Mouse (Mus musculus) CD4-positive helper T cell, adult 2 months (primary cell): Measurements from ENCODE around the gene Lasp1.
A peak's percentile ranks its signal among the peaks of the same experiment; 100 is the strongest.

ENCODE experiments used
- DNase-seq: peaks from one replicate; pipeline ENCODE4 v3.0.0-alpha.2; 2012; ENCODE audit warnings: low read depth, missing footprints, low spot score

Lasp1 gene

DNA sequence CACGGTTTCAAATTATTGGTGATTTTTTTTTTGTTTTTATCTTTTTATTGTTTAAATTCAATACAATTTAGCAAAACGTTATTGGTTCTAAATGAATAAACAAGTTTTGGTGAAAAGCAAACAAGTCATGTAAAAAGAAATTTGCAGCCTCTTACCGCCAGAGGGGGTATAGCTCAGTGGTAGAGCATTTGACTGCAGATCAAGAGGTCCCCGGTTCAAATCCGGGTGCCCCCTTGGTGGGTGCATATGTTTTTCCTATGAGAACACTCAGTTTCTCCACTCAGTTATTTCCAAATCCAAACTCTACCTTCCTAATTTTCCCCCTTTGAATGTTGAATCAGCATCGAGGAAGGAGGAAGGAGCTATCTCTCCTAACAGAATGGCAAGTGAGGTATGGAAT is 1.9 kb upstream of the Lasp1 start:
- DNase-seq = peak; percentile 78

DNA sequence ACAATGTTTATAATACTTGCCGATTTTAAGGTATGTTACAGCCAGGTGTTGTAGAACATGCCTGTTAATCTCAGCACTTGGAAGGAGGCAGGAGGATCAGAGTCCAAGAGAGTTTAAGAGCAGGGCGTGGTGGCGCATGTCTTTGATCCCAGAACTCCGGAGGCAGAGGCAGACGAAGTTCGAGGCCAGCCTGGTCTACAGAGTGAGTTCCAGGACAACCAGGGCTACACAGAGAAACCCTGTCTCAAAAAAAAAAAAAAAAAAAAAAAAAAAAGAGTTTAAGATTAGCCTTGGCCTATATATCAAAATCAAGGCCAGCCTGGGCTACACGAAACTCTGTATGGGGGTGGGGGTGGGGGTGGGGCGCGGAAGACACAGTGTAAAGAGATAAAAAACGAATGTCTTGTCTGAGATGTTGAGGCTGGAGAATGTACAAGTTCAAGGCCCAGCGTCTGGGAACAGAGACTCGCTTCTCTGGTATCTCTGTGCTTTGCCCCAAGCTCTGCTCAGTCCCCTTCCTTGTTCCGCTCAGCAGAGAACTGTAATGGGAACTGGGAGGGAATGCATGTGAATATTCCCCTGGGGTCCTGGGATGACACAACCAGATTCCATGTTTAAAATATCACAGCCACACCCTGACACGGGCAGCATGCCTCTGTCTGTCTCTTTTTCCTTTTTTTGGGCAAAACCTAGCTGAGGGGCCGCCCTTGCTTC is 1.3 kb upstream of the Lasp1 start:
- DNase-seq = no peak

DNA sequence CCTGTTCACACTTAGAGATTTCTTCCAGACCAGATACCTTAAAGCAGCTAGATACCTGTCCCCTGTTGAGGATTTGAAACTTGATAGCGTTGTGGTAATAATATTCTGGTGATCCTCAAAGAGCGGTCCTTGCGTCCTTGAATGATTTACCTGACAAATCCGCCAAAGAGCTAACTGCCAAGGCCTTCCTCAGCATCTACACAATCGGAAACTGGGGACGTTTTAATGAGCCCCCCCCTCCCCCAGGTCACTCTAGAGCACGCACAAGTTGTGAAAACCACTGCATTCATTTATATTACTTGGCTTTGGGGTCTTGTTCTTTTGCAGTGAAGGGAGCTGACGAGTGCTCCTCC is 741 bp upstream of the Lasp1 start:
- DNase-seq = no peak

DNA sequence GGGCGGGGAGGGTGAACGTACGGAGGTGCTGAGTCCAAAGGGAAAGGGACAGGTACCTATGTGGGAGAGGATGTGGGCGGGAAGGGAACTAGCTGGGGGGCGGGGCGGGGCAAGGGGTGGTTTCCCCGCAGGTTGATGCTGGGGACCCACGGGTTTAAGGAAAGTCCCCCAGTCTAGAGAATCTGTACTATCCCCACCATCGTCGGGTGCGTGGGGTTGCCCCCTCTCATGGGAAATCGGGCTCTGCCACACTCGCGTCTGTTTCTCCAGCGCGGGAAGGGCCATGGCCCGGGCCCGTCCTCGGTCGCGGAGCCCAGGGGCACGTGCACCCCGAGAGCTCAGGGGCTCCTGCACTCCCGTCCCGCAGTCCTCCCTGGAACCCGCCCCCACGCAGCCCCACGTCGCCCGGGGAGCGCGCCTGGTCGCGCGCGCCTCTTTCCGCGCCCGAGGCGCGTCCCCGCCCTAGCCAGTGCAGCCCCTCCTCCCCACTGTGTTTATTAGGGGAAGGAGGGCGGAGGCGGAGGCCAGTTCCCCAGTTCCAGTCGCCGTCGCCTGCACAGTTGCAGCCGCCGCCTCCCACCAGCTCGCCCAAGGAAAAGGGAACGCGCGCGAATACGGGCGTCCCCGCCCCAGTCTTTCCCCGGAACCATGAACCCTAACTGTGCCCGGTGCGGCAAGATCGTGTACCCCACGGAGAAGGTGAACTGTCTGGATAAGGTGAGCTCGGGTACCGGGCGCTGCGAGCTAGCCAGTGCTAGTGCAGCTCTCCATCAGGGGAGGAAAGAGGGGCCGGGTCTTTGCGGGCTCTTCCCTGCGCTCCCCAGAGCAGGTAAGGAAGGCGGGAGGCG is 570 bp downstream of the Lasp1 start:
- peak; percentile 90 for DNase-seq

DNA sequence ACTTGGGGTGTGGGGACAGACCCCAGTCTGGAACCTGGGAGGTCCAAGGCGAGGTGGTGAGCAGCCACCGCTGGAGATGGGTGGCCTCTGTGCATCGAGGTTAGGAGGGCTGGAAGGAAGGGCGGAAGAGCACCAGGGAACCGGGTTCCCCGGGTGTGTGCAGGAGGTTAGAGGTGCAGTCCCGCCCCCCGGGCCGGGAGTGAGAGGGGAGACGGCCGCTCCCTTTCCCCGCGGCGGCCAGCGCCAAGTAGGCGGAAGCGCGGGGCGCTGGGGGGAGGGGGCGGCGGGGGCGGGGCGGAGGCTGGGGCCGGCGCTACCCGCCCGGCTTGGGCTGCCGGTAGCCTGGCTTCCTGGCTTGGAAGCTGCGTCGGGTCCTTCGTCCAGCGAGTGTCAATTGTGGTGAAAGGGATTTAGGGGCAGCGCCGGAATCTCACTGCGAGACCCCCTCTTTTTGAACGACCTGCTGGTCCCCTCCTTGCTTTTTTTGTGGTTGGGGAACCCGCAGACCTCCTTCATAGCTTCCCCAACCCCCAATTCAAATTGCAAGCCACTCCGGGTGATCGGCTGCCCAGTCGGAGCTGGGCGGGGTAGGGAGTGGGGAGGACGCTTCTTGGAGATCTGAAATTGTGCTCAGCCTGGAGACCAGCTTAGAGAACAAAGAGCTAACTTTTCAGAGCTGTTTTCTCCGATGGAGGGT is 1.3 kb downstream of the Lasp1 start:
- DNase-seq = peak; percentile 81

DNA sequence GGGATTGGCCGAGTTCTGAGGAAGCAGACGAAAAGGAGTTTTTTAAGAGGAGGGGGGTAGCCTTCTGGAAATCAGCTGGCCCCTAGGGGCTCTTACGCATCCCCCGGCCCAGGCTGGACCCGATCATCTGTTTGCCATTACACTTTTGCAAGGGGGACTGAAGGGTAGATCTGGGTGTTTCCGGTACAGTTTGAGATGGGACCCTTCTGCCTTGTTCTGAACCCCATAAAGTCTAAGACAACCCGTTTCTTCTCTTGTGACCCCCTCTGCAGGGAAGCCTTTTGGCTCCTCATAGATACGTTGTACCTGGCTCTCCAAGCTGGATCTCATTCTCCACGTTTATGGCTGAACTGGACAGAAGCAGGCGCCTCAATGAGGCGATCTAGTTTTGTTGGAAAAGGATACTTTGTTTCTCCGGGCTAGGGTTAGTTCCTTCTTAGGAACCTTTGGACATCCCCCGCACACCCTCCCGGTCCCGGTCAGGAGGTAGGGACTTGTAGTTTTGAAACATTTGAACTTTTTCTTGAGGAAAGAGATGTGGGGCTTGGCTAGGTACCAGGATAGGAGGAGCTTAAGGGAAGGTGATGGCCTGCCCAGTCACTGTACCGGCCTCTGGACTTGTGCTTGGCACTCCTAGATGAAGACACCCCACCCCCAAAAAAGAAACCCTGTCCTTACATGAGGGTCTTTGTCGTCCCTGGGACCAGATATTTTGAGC is 2.0 kb downstream of the Lasp1 start:
- DNase-seq = no peak

DNA sequence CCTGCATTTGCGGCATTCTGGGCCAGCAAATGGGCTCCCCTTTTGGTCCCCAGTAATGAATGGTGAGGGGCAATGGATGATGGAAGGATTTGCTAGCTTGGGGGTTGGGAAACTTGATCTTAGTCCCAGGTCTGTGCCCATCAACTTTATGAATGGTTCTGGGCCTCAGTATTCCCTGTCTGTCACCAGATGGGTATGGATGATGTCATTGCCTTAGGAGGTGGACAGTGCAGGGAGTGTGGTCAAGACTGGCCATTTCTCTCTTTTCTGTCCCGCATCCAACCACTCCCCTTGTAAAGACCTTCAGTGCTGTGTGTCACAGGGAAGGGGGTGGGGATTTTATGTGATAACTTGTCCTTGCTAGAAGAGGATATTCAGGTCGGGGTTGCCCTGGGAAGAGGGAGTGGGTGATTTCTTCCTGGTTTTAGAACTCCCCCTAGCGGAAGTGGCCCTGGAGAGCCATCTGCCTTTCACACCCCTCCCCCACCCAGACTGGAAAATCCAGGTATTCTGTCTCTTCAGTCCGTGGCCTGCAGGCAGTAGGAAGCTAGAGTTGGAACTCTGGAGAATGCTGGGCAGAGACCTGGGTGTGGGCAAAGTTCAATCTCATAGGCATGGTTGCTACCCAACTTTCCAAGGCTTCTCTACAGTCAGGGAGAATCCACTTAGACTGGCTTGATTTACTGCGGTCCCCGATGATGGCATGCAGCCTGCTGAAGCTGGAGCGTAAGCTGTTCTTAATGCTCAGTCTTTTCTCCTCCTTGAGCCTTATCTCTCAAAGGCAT is 2.8 kb downstream of the Lasp1 start:
- DNase-seq = no peak

DNA sequence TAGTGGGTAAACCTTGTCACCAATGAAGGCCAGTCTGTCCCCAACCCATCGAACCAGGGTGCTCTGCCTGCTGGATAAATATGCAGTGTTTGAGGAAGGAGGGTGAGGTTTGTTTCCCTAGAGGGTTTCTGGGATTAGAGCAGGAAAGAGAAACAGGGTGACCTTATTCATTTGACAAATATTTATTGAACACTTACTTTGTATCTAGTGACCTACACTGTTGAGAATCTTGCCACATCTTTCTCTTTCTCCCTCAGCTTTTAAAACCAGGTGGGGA is 3.3 kb downstream of the Lasp1 start:
- DNase-seq = no peak

DNA sequence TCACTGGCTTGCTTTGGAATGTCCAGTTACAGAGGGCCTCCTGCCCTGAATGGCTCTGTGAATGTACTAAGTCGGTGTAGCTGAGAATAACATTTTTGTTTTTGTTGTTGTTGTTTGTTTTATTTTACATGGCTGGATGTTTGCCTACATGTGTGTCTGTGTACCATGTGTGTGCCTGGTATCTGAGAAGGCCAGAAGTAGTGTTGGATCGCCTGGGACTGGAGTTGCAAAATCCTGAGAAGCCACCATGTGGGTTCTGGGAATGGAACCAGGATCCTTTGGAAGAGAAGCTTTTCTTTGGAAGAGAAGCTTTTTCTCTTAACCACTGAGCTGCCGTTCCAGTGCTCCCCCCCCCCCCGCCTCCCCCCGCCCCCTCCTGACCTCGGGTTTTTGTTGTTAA is 3.7 kb downstream of the Lasp1 start:
- DNase-seq = no peak

DNA sequence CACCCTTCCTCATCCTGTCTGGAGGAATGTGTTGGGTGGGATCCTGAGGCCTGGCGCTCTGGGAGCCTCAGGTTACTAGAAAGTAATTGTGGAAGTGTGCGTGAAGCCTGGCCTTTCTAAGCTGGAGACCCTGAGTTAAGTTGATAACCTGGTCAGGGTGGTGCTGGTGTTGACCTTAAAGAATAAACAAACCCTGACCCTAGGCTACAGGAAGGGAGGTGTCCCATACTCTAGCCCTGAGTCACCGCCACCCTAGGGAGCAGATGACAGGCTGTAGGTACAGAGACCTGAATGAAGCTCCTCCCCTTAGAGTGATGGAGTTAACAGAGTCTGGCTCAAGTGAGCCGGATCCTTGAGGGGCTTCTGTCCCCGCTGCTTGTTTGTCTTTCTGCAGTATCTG is 5.0 kb downstream of the Lasp1 start:
- DNase-seq = no peak

DNA sequence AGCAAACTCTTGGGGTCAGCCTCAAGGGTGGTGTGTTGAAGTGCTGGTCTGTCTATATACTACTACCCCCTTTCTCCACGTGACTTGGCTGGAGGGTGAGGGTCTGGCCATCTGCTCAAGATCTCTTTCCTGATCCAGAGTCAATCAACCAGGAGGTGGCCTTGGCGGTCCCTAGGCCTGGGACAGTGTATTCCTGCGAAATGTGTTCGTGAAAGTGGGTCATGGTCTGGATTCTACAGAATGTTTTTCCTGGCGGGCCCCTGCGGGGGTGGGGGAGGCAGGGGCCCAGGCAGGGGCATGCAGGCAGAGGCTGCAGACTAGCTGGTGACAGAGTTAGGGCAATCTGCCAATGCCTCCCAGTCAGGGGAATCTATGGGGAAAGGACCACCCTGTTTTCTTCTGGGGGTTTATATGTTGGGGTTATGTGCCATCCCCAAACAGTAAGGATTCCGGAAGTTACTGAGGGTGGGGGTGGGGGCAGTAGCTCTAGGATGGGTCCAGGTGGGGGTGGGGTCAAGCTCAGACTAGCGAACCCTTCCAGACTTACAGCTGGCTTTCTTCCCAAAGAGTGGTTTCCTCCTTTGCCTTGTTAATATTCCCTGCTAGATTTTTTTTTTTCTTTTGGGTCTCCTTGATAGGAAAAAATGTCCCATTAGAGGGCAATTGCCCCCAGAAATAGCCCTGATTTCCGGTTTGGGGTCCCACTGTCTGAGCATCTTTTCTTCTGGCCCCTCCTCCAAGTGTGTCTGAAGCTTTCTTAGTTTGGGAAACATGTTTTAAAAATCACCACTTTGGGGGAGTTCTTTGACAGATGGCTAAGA is 6.3 kb downstream of the Lasp1 start:
- DNase-seq = no peak

DNA sequence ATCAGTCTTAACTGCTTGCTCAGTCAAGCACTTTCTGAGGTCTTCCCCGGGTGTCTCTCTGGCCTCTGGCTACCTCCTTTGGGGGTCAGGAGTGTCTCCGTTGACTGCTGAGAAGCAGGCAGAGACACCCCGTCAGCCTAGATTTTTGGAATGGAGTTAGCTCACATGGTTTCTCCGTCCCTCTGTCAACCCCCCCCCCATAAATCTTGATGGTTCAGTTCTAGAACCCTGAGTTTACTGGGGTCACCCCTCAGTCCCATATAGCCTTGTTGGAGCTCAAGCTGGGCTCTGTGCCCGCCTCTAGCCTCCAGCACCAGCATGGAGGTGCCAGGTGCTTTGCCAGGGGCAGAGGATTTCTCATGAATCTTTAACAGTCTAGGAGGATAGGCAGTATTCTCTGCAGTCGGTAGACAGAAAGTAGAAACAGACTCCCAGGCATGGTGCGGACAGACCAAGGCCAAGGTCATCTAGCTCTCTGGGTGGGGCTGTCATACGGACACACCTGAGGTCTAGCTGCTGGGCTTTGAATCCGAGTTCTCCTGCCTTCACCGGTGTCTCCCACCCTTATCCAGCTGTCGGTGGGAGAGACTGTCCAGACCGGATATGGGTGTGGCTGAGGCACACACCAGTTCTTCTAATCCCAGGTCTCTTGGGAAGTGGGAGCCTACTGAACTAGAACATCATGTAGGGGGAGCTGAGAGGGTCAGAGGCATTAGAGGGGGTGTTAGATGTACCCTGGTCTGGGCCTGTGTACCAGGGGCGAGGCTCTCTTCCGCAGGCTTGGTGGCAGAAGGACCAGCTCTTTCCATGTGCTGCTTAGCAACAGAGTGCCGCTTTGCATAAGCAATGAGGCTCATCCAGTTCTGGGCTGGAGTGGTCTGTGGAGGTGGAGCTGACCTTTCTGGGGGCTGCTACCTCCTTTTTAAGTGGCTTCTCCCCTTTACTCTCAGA is 7.1 kb downstream of the Lasp1 start:
- no peak for DNase-seq

DNA sequence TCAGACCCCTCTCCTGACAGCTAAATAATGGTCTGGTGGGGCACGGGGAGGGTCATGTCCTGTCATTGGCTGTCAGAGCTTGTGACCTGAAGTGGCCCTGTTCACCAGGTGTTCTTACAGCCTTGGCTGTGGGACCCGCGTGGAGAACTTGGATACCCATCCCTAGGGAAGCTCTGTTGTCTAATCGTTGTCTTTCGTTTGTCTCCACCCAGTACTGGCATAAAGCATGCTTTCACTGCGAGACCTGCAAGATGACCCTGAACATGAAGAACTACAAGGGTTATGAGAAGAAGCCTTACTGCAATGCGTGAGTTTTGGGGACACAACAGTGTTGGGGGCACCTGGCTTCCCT is 7.8 kb downstream of the Lasp1 start:
- no peak for DNase-seq

DNA sequence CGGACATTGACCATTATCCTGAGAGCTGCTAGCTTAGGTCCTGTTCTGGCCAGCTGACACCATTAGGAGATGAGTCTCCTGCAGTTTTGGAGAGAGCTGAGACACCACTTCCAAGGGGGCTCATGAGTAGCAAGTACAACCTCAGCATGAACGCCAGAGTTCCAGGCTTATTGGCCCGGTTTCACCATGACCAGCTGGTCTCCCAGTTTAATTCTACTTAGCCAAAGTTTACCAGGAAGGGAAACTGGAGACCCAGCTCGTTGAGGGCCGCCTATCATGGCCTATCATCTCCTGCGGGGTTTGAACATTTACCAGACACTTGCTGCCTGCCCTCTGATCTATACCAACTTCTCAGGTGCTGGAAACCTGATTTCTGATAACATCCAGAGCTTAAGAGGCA is 8.8 kb downstream of the Lasp1 start:
- no peak for DNase-seq

DNA sequence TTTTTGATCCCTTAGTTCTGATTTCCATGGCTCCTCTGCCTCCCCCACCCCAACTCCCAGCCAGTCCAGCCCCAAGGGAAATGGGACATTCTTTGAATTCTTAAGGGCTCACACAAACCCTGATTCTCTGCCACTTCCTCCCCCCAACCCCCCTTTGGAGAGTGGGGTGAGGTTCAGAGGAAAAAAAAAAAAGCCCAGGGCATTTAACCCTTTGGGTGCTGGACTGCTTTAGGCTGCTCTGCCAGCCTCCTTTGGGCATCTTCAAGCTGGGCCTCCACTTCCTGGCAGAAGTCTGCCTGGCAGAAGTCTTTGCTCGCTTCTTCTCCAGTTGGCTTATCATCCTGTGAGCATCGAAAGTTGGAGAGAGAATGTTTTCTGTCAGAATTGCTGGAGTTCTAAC is 9.3 kb downstream of the Lasp1 start:
- peak; percentile 69 for DNase-seq

DNA sequence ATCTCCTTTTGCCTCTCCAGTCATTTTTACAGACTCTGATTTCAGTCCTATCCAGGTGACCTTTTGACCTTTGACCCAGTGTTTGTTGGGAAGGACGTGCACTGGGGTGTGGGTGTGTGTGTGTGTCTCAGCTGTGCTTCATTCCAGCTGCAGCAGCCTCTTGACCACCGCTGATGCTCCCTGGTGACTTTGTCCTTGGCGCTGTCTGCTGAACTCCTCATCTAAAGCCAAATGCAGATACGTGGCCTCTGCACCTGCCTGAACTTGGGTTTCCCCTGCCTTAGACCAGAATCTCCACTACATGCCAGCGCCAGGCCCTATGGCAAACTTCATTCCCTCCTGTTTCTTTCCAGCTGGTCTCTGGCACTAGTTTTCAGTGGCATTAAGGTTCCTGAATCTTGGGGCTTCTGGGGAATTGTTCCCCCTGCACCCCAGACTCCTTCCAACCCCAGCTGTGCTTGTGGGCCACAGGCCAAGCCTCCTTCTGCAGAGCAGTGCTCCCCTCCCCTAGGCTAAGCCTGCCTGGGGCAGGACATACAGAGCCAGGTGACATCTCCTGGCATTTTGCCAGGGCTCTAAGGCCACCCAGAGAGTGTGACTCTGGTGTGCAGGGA is 9.9 kb downstream of the Lasp1 start:
- no peak for DNase-seq

DNA sequence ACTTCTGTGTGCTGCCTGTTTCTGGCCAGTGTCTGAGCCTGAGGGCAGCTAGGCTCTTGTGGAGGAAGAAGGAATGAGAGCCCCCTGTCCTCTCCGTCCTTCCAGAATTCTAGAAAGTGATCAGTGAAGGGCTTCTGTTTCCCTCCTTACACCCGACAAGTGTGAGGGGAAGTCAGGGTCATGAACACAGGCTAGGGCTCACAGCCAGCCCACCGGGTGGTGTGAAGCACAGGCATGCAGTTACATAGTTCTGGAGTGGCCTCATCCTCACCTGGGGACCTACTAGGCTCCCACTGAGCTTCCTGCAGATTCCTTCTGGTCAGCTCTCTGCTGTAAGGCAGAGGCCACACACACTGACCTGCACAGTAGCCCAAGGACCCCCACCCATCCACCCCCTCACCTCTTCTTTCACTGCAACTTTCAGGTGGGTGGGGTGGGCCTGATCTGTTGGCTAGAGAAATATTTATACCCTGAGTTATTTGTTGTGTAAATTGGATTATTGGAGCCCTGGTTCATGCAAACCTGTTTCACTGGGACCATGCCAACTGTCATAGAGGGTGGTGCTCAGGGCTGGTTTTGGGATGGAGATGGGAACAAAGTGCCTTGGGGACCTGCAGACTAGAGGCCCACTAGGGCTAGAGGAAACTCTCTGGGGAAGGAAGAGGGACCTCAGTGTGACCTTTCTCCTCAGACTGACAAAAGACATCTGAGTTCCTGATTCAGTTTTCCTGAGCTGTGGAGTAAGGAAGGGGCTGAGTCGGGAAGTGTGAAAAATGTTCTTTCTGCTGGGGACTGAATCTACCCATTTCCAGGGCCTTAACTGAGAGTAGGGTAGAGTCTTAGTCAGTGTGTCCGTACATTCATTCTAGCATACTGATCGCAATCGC is 10.7 kb downstream of the Lasp1 start:
- peak; percentile 31 for DNase-seq

DNA sequence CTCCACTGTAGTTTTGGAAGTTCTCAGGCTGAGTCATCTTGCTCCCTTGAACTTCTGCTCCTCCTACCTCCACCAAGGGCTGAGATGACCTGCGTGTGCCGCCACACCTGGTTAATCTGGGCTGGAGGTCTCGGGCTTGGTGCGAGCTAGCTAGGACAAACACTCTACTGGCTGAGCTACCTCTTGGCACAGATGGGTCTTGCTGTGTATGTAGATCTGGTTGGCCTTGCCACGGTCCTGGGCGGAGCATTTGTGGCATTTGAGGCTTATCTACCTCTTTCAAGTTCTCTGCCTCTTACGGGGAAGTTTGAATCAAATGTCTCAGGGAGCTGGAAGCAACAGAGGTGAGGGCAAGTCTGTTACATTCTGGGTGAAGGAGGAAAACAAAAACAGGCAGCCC is 11.6 kb downstream of the Lasp1 start:
- peak; percentile 80 for DNase-seq
